Mouse (Mus musculus) hindbrain, embryonic 13.5 days (tissue): ENCODE data around the gene Abcc1. TPM values are rescaled to one million over a fixed set of nuclear protein-coding genes. Genes with fewer than 3 reads are reported as not detected.

Source experiments
- ATAC-seq: fragments of 200-750 bp; cut with Nextera tagmentation; 2 replicates; pipeline ENCODE4 v1.8.0; 2017; ENCODE audit warnings: moderate TSS enrichment; ENCODE audit not compliant: low FRiP score
- H3K27ac ChIP-seq: fragments of 300-500 bp; sonication (generic); 2 replicates; pipeline ENCODE4 v1.5.1; 2015; ENCODE audit warnings: inconsistent platforms, mild to moderate bottlenecking, moderate library complexity
- H3K27me3 ChIP-seq: fragments of 300-500 bp; sonication (generic); 2 replicates; pipeline ENCODE4 v1.6.1; 2015; ENCODE audit warnings: mild to moderate bottlenecking, inconsistent platforms
- H3K36me3 ChIP-seq: fragments of 300-500 bp; sonication (generic); 2 replicates; pipeline ENCODE4 v1.6.1; 2015; ENCODE audit warnings: mild to moderate bottlenecking, inconsistent platforms
- H3K4me1 ChIP-seq: fragments of 300-500 bp; sonication (generic); replicated peaks from 2 replicates; pipeline ENCODE4 v1.6.1; 2015; ENCODE audit warnings: inconsistent platforms
- H3K4me2 ChIP-seq: fragments of 300-500 bp; sonication (generic); 2 replicates; pipeline ENCODE4 v1.6.1; 2015; ENCODE audit warnings: inconsistent platforms, mild to moderate bottlenecking, moderate library complexity
- H3K4me3 ChIP-seq: fragments of 300-500 bp; sonication (generic); 2 replicates; pipeline ENCODE4 v1.5.1; 2015; ENCODE audit warnings: mild to moderate bottlenecking, inconsistent platforms
- H3K9ac ChIP-seq: fragments of 300-500 bp; sonication (generic); 2 replicates; pipeline ENCODE4 v1.6.1; 2015; ENCODE audit warnings: mild to moderate bottlenecking, inconsistent platforms
- H3K9me3 ChIP-seq: fragments of 300-500 bp; sonication (generic); 2 replicates; pipeline ENCODE4 v1.6.1; 2016; ENCODE audit warnings: inconsistent platforms
- WGBS: fragments of 180-500 bp; shearing (Covaris S2); methylation state at CpG from one replicate; pipeline ENCODE4 v1.1.7; 2015; 5-methylcytosine and 5-hydroxymethylcytosine counted together
- polyA plus RNA-seq: library from polyadenylated mRNA; unstranded; fragments of >200 nt; fragmentation: Nextera tagmentation; extraction: Ambion mirVana; gene quantifications from 2 replicates; pipeline ENCODE4 v1.2.1, GENCODE M21; 2015

The Abcc1 gene
- polyA plus RNA-seq: 8.0 and 10.9 TPM in 2 replicates

DNA sequence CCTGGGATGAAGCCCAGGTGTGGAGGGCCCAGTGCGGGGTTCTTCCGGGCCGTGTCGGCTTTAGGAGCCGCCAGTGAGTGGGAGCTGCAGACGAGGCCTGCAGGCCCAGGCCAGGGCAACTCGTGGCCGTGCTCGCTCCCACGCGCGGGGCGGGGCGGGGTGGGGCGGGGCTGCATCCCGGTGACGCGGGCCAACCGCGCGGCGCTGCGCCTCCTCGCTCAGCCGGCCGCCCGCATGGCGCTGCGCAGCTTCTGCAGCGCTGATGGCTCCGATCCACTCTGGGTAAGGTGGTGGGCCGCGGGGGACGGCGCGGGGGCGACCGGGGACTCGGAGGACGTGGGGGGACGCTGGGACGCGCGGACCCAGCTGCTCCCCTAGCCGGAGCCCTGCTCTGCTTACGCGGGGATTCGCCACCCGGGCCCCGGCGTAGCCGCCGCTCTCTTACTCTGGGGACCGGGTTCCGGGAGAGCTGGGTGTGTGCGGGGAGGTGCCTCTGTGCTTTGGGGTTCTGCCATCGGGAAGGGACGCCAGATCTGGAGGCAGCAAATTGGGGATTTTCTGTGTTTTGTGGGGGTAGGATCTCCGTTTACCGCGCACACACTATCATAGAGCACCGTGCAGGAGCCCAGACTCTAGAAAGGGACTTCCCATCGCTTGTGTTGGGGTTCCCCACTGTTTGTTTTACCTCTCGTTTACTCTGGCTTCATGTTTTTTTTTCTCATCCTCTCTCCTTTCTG is at the start of gene Abcc1:
Gene Abcc1, plus strand, starts transcription at position 197 of the 737 bp plus-strand sequence.
- no peaks in the 10 kb centered on the region for H3K9me3 ChIP-seq
- 0% methylated on average over 47 of the region's 64 CpGs for WGBS
- H3K4me3 ChIP-seq: peak within 1 kb of the TSS; percentile 62
- ATAC-seq: peak; percentile 99
- H3K9ac ChIP-seq: peak within 1 kb of the TSS; percentile 83
- H3K27ac ChIP-seq: peak within 1 kb of the TSS; percentile 64
- peak within 1 kb of the TSS; percentile 87 for H3K4me2 ChIP-seq
- H3K27me3 ChIP-seq: 0 out of 2 replicates have a peak, but pooled peaks cover 5% of the 10 kb centered on the region
- no peaks in the 10 kb centered on the region for H3K36me3 ChIP-seq
- peaks cover 13% of the 10 kb centered on the region for H3K4me1 ChIP-seq

DNA sequence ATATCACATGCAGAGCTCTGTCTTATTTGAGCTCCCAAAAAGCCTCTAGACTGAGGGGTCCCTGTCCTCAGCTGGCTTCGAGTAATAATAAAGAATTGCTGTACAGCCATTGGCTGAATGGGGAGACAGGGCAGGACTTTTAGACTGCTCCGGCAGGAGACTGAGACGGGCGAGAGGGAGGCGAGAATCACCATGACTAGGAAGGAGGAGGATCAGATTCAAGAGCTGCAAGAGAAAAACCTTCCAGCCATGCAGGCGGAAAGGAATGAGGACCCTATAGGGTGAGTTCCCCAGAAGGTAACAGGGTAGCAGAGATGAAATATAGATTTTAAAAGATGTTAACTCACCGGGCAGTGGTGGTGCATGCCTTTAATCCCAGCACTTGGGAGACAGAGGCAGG is 48.4 kb upstream of the Abcc1 start:
- ATAC-seq: no peak

GRCm38 (mm10) chr16:14316884-14317876 is 44.2 kb upstream of the Abcc1 start, which contains the start of gene Fopnl:
Gene Fopnl (minus strand): TSS chr16:14317405.
- H3K9me3 ChIP-seq: no peaks in the 10 kb centered on the region
- H3K27ac ChIP-seq: peak within 1 kb of the TSS; percentile 90
- ATAC-seq: peak; percentile 100
- WGBS: 4% methylated on average over 51 of the region's 51 CpGs
- H3K4me1 ChIP-seq: peaks cover 24% of the 10 kb centered on the region
- H3K4me2 ChIP-seq: peak within 1 kb of the TSS; percentile 63
- peak within 1 kb of the TSS; percentile 65 for H3K4me3 ChIP-seq
- H3K36me3 ChIP-seq: peaks cover 16% of the 10 kb centered on the region
- H3K27me3 ChIP-seq: peaks cover 15% of the 10 kb centered on the region; the same call in 1 of the 2 replicates
- H3K9ac ChIP-seq: peak within 1 kb of the TSS; percentile 81

More for the DNA sequence above, 48.4 kb upstream of the Abcc1 start:
- no peak overlapping the region for H3K9ac ChIP-seq
- no peaks in the 10 kb centered on the region for H3K27me3 ChIP-seq
- H3K27ac ChIP-seq: no peak overlapping the region
- WGBS: 91% methylated on average over 7 of the region's 7 CpGs
- H3K4me3 ChIP-seq: no peak overlapping the region
- H3K4me1 ChIP-seq: peaks cover 24% of the 10 kb centered on the region
- H3K36me3 ChIP-seq: peaks cover 51% of the 10 kb centered on the region
- no peaks in the 10 kb centered on the region for H3K9me3 ChIP-seq
- H3K4me2 ChIP-seq: no peak overlapping the region

- Histone ChIP-seq H3K4me1 (peaks cover 19% of the 10 kb centered on the region), H3K9ac (no peak overlapping the region), H3K4me2 (no peak overlapping the region), H3K27ac (no peak overlapping the region), H3K36me3 (no peaks in the 10 kb centered on the region), H3K27me3 (peaks cover 15% of the 10 kb centered on the region; the same call in 1 of the 2 replicates), H3K9me3 (no peaks in the 10 kb centered on the region), H3K4me3 (no peak overlapping the region)
- no peak for ATAC-seq
- WGBS: 87% methylated on average over 3 of the region's 3 CpGs
These were observed 41.7 kb upstream of the Abcc1 start for GRCm38 (mm10) chr16:14319681-14320080.

GRCm38 (mm10) chr16:14320494-14320893 is 40.9 kb upstream of the Abcc1 start:
- Histone ChIP-seq H3K36me3 (no peaks in the 10 kb centered on the region), H3K4me2 (no peak overlapping the region), H3K27ac (no peak overlapping the region), H3K4me3 (no peak overlapping the region), H3K9ac (no peak overlapping the region), H3K4me1 (peaks cover 14% of the 10 kb centered on the region), H3K27me3 (peaks cover 15% of the 10 kb centered on the region; the same call in 1 of the 2 replicates), H3K9me3 (no peaks in the 10 kb centered on the region)
- 81% methylated on average over 1 of the region's 1 CpGs for WGBS
- ATAC-seq: no peak

GRCm38 (mm10) chr16:14328156-14328555 is 33.2 kb upstream of the Abcc1 start:
- no peak overlapping the region for H3K4me3 ChIP-seq
- WGBS: 85% methylated on average over 1 of the region's 1 CpGs
- ATAC-seq: no peak

DNA sequence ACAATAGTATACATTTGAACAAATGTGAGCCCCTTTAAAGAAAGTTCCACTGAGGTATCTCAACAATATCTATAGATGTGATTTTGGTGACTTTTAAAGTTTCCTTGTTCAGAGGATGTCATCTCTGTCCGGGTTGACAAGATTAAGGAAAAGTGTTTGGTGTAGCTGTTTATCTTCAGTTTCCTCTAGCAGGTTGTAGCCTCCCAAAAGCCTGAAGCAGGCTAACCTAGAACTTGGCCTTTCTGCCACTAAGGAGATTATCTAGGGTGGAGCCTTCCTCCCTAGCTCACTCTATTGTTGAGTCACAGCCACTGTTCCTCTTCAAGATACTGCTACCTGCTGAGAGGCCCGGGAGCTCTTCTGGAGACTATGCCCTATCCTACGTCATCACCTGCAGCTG is 16.4 kb upstream of the Abcc1 start:
- 70% methylated on average over 3 of the region's 3 CpGs for WGBS
- H3K27me3 ChIP-seq: no peaks in the 10 kb centered on the region
- H3K4me2 ChIP-seq: no peak overlapping the region
- H3K36me3 ChIP-seq: no peaks in the 10 kb centered on the region
- ATAC-seq: no peak
- no peak overlapping the region for H3K4me3 ChIP-seq
- H3K9ac ChIP-seq: no peak overlapping the region
- H3K27ac ChIP-seq: no peak overlapping the region
- H3K4me1 ChIP-seq: no peaks in the 10 kb centered on the region
- H3K9me3 ChIP-seq: no peaks in the 10 kb centered on the region

More at GRCm38 (mm10) chr16:14328156-14328555, 33.2 kb upstream of the Abcc1 start:
- Histone ChIP-seq H3K27me3 (no peaks in the 10 kb centered on the region), H3K36me3 (no peaks in the 10 kb centered on the region), H3K9ac (no peak overlapping the region), H3K9me3 (no peaks in the 10 kb centered on the region), H3K4me1 (no peaks in the 10 kb centered on the region), H3K27ac (no peak overlapping the region), H3K4me2 (no peak overlapping the region)

- no peak for ATAC-seq
- Histone ChIP-seq H3K36me3 (no peaks in the 10 kb centered on the region), H3K4me2 (no peak overlapping the region), H3K9me3 (no peaks in the 10 kb centered on the region), H3K27ac (no peak overlapping the region), H3K27me3 (no peaks in the 10 kb centered on the region), H3K9ac (no peak overlapping the region), H3K4me3 (no peak overlapping the region), H3K4me1 (no peaks in the 10 kb centered on the region)
These were observed 9.8 kb upstream of the Abcc1 start for GRCm38 (mm10) chr16:14351571-14351970.

- Histone ChIP-seq H3K9ac (no peak overlapping the region), H3K4me1 (no peaks in the 10 kb centered on the region), H3K4me2 (no peak overlapping the region), H3K27ac (no peak overlapping the region), H3K4me3 (no peak overlapping the region), H3K36me3 (no peaks in the 10 kb centered on the region), H3K9me3 (no peaks in the 10 kb centered on the region), H3K27me3 (no peaks in the 10 kb centered on the region)
- 80% methylated on average over 3 of the region's 3 CpGs for WGBS
- no peak for ATAC-seq
These were observed 9.1 kb upstream of the Abcc1 start for GRCm38 (mm10) chr16:14352234-14352633.

DNA sequence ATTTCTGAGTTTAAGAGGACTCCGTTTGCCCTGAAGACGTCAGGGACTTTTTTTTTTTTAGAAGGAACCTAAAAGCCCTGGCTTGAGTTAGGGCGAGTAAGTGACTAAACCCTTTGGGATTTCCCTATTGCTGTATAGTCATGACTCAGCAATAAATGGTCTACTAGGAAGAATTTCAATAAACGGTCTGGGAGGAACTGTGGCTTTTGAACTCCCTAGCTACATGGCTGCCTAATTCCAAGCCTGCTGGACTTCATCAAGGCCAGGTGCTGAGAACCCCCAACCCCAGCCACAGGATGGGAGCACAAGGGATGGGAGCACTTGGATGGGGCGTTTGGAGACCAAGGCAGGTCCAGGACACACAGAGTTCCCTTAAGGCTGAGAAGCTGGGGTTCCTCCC is 8.7 kb upstream of the Abcc1 start:
- WGBS: 74% methylated on average over 5 of the region's 5 CpGs
- no peaks in the 10 kb centered on the region for H3K9me3 ChIP-seq
- no peak overlapping the region for H3K9ac ChIP-seq
- no peaks in the 10 kb centered on the region for H3K4me1 ChIP-seq
- no peak overlapping the region for H3K27ac ChIP-seq
- H3K36me3 ChIP-seq: no peaks in the 10 kb centered on the region
- H3K4me3 ChIP-seq: no peak overlapping the region
- no peak overlapping the region for H3K4me2 ChIP-seq
- no peak for ATAC-seq
- no peaks in the 10 kb centered on the region for H3K27me3 ChIP-seq

DNA sequence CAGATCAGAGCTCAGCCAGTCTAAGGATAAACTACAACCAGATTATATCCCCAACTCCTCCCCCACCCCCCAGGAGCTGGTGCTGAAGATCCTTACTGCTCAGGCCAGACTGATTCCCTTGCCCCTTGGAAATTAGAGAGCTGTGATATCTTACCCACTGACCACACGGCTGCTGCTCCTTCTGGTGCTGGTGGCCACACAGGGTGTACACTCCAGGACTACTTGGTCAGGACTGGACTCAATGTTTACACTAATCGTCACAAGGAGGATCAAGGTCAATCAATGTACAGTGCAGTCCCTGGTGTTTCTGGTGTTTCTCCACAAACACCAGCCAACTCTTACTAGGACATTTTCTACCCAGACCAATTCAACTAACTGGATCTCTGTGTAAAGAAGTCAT is 3.5 kb upstream of the Abcc1 start:
- Histone ChIP-seq H3K4me3 (no peak overlapping the region), H3K9me3 (no peaks in the 10 kb centered on the region), H3K4me1 (peaks cover 13% of the 10 kb centered on the region), H3K27me3 (0 out of 2 replicates have a peak, but pooled peaks cover 5% of the 10 kb centered on the region), H3K27ac (no peak overlapping the region), H3K36me3 (no peaks in the 10 kb centered on the region), H3K9ac (no peak overlapping the region), H3K4me2 (no peak overlapping the region)
- ATAC-seq: no peak
- 91% methylated on average over 2 of the region's 2 CpGs for WGBS

GRCm38 (mm10) chr16:14358531-14358930 is 2.8 kb upstream of the Abcc1 start:
- WGBS: 81% methylated on average over 1 of the region's 1 CpGs
- ATAC-seq: no peak
- Histone ChIP-seq H3K4me2 (no peak overlapping the region), H3K36me3 (no peaks in the 10 kb centered on the region), H3K27ac (no peak overlapping the region), H3K27me3 (0 out of 2 replicates have a peak, but pooled peaks cover 5% of the 10 kb centered on the region), H3K4me3 (no peak overlapping the region), H3K4me1 (peaks cover 13% of the 10 kb centered on the region), H3K9me3 (no peaks in the 10 kb centered on the region), H3K9ac (no peak overlapping the region)
